Mouse (Mus musculus): ENCODE measurements at regions not wholly inside any gene's neighbourhood (a gene's known extent, or its start where the extent isn't known, plus 50 kb on each side); places are given as distances from the start of the nearest gene placed in this dataset.

DNA sequence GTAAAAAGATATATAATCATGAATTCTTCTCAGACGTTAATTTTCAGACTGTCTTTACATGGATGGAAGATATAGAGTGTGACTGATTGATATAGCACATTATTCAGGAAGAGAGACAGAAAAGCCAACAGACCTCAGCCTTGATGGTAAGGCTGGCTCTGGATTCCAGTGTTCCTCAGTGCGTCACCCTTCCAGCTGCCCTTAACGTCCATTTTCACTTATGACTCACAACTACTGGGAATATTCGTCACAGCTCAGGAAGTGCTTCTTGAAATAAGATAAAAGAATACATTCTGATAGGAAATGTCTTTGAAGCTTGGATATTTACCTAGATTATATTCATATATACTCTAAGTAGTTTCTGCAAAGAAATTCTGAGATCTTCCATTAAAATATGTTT is 923.8 kb downstream of the Flrt2 start:
- in situ Hi-C loops (cut with MboI, MseI) = no loop called here

DNA sequence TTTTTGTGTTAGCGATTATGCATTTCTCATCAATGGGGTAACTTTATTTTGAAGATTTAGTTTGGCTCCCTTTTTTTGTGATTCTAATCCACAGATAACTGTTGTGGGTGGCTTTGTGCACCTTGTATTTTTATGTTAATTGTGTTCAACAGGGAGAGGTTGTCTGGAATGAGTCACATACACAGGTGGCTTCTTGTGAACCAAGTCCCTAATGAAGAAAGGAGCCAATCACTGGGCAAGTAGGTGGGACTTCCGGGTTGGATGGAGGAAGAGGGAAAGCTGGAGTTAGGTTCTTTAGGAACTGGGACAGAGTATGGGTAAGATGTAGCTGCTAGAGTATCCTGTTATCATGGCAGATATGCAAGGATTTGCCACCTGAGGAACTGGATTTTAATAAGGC is 925.2 kb downstream of the Flrt2 start:
- in situ Hi-C loops (cut with MboI, MseI) = no loop called here

Measured in T-helper 1 cell (primary cell).